Mouse (Mus musculus): ENCODE results near the gene Tldc1. TPM values are rescaled to one million over a fixed set of nuclear protein-coding genes. Genes with fewer than 3 reads are reported as not detected.

Tldc1 gene
- 10 to 100 TPM; 12.5 to 15.9 (median 15.5) TPM for total RNA-seq (2022)

DNA sequence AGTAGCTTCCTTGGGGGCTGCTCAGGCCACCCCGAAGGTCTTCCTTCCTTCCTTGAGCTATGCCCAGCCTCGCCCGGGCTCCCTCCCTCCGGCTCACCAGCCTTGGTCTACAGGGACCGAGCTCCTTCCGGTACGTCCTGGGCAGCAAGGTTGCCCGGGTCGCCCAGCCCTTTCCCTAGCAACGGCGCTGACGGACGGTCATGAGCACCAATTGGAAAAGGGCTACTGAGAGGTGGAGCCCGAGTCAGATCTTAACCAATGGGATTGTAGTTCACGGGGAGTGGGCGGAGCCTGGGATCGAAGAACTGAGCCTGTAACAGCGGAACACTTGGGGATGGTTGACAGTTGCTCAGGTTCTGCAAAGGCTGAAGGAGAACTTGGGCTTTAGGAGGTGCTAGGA lies at the start of gene Tldc1:
Gene Tldc1, minus strand, starts transcription at position 154 of the 400 bp plus-strand sequence.
- peak; percentile 98 to 99 for DNase-seq (ENCODE audit: low spot score in 2 of 2)

DNA sequence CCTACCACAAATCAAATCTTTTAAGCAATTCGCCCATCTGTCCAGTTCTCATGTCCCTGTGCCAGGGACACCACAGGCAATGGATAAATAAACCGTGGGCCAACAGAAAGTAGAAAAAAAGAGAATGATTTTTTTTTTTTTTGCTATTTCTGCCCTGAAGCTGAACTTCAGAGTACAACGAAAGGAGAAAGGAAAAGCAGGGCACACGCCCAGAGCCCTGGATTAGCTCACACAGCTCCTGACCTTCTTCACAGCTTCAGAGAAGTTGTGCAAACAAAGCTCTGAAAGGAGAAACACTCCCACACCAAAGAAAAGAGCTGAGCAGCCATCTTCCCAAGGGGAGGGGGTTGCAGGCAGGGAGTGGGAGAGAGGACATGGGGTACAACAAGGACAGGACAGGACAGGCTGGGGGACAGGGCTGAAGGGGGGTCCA lies 49.5 kb upstream of the Tldc1 start:
- DNase-seq (ENCODE audit: low spot score in 2 of 2), result no peak

DNA sequence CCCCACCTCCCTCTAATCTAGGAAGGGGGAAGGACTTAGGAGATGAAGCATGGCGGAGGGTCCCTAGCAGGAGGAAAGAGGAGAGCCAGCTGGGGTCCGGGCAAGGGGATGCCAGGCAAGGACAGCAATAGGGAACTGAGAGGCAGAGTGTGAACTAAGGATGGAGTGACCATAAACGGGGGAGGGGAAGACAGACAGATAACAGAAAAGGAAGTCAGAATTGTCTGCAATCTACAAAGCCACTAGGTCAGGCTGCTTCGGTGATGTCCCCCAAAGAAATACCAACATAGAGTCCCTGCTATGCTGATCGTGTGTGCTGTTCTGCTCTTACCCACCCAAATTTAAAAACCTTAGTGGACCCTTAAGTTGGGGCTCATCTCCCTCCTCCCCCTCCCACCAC lies 48.8 kb upstream of the Tldc1 start:
- DNase-seq (ENCODE audit: low spot score in 2 of 2), result no peak

DNA sequence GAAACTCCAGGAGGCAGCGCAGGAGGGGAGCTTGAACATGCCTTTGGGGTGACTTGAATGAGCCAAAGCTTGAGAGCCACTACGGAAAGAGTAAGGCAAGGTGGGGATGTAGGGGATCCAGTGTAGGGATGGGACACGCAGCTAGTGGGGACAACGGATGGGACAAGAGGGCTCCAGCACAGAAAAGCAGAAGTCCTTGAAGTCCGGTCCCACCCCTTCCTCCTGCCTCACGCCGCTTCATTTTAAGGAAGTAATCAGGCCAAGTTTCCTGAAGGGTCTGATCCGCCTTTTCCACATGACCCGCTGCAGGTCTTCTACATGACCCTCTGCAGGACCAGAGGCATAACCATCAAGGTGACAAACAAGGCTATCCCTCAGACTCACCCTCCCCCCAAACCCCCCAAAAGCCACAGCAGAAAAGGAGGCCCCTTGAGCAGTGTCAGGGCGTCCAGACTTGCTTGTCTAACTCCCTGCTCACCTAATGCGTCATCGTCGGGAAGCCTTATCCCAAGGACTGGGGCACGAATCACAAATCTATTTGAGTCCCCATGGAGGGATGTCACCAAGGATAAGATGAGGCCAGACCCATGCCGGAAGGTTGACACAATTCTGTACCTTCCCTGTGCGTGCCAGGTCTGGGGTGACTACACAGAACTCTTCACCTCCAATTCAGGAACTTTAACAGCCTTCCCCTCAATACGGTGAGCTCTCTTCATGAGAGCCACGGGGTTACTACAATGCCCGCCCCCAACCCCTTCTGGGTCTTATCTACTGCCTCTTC lies 47.9 kb upstream of the Tldc1 start:
- DNase-seq (ENCODE audit: low spot score in 2 of 2), result no peak

DNA sequence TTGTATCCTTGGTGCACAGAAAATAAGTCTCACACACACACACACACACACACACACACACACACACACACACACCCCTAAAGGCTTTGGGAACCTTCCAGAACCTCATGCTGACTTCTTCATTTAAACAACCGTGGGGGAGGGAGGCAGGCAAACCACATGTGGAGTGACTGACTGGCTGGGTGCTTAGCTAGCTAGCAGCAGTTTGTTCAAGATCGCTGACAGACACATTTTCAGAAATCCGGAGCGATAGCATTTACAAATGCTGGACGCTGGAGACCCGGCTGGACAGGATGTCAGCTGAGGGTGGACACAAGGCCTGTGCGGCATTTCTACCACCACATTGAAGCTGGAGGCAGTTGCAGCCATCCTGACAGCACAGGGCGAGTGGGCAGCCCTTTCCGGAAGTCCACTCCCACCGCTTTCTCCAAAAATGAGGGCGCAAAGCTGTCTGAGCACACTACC lies 46.6 kb upstream of the Tldc1 start:
- no peak for DNase-seq (ENCODE audit: low spot score in 2 of 2)

DNA sequence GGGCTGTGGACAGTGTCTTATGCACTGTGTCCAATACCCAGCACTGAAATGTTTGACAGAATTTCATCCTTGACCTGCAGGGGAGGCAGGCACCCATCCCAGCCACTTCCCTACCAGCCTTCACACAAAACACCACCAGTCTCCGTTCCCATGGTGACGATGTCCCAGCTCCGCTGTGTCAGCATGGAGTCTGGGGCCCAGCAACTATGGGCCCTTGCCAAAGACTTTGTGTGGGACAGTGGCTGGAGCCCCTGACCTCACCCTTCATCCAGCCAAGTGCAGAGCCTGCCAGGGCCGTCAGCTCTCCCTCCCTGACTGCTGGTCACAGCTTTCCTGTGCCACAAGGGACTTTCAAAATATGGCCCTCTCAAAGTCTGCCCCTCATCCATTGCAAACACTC lies 45.9 kb upstream of the Tldc1 start:
- peak in 1 of 2 experiments; percentile 68 for DNase-seq (ENCODE audit: low spot score in 2 of 2)

DNA sequence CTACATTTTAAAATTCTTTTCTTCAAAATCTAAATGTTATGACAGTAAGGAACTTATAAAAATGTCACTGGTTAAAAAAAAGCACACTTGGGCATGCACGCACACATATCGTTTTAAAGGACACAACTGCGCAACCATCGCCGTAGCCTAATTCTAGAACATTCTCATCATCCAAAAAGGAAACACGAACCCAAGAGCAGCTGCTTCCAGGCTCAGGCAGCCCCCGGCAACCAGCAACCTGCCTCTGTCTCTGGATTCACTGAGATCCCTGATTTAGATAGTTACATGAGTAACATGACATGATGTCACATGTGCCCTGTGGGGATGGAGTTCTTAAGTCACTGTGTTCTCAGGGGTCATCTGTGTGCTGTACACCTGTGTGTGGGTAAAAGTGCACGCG lies 45.1 kb upstream of the Tldc1 start:
- DNase-seq (ENCODE audit: low spot score in 2 of 2), result no peak

DNA sequence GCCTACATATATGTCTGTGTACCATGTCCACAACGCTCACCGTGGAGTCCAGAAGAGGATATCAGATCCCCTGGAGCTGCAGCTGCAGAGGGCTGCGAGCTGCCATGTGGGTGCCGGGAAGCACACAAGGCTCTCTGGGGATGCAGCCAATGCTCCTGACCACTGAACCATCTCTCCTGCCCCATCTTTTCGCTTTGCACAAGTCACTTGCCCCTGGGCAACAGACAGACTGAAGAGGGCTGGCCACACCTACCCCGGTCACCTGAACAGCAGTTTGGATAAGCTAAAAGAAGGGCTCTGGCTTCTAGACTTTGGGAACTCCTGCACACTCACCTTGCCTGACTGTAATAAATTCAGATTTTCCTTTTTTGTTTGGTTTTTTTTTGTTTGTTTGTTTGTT lies 43.5 kb upstream of the Tldc1 start:
- no peak for DNase-seq (ENCODE audit: low spot score in 2 of 2)

DNA sequence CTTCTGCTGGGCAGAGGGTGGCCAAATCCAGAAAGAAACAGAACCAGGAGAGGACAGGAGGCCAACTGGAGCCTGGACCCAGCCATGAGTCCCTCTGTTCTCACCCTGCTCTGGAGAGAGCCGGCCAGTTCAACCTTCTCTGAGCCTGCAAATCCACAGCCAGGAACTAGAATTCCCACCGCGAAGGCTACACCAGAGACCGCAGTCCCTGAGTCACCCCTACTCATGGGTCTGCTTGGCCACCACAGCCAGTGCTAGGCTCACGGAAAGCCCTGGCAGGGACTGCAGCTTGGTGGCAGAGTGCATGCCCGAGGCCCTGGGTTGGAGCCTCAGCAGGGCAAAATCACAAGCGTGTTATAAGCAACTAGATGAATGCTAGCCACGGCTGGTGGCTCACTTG lies 41.8 kb upstream of the Tldc1 start:
- DNase-seq (ENCODE audit: low spot score in 2 of 2), result no peak

DNA sequence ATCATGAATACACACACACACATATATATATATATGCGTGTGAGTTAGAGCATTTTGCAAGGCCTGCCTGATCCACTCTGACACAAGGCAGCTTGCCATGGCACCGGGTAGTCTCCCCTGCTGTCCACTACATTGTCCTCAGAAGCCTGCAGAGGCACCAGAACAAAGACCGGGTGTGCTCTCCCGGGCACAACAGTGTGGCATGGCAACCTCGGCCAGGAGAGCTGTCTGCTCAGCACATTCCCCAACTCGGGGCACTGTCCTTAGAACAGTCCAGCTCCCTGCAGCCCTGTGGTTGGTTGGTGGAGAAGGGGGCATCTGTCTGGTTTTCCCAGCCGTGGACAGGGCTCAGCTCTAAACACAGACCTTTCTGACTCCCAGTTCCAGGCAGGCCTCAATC lies 41.1 kb upstream of the Tldc1 start:
- no peak for DNase-seq (ENCODE audit: low spot score in 2 of 2)

DNA sequence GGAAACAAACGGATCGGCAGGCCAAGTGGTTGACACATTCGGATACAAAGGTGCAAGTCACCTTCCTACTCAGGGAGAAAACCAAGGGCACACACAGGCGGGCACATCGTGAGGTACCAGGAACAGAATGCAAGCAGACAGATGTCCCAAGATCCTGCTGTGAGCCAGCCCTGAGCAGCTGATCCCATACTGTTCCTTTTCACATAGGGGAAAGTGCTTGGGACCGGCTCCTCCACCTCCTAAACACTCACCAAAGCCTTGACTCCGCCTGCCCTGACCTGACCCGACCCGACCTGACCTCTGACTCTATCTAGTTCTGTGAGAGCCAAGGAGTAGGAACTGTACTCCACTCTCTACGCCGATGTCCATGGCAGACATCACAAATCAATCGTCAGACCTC lies 39.2 kb upstream of the Tldc1 start:
- no peak for DNase-seq (ENCODE audit: low spot score in 2 of 2)

DNA sequence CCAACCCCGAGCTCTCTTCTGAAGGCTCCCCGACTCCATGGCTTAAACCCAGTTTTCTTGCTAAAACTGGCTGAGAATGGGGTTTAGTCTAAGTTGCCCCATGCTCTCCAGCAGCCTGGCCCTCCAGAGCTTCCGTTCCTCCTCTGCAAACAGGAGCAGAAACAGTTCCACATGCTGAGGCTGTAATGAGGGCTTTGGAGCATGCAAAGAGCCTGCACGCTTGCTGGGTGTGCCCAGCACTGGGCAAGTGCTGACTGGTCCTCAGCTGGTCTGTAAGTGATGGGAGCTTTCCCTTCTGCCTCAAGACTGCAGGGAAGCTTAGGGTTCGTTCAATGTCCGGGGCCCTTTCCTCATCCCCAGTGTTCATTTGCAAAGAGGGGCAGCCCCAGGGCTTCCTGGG lies 38.0 kb upstream of the Tldc1 start:
- DNase-seq (ENCODE audit: low spot score in 2 of 2), result no peak

DNA sequence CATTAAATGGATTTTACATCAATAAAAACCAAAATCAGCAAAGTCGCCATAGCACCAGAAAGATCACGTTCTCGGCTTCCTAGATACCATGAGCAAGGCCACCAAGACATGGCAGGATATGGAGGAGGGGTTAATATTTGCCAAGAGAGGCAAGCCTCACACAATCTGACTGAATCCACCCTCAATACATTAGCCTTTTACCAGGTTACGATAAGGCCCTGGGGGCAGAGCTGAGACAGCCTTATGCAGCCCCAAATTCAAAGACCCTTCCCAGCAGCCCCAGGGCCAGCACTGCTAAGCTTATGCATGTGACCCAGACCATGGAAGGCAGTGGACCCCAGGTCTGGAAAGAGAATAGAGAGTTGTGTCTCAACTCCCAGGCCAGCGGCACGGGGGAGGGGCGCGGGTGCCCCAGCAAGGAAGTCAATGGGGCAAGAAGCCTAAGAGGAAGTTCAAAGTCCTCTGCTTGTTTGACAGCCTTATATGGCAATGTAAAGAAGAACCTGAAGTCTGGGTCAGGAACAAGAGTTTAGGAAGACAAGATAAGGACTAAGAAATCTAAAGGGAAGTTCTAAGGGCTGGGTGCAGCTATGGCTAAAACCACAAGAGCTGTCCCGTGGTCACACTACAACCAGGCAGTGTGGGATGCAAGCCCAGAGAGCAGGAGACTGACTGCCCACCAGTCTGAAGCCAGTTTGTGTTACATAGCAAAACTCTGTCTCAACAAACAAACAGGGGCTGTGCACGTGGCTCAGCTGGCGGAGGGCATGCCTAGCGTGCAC lies 34.6 kb upstream of the Tldc1 start:
- DNase-seq (ENCODE audit: low spot score in 2 of 2), result no peak

DNA sequence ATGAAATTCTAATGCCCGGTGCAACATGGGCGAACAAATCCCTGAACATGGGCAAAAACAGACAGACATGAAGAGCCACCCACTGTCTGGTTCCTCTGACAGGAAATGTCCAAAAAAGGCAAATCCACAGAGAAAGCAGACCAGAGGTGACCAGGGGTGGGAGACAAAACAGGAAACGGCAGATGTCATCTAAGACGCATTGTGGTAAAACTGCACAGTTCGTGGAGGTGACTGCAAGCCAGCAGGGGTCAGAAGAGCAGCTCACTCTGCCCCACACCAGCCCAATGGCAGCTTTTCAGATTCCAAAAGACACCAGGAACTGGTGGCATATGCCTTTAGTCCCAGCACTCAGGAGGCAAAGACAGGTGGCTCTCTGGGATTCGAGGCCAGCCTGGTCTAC lies 33.7 kb upstream of the Tldc1 start:
- no peak for DNase-seq (ENCODE audit: low spot score in 2 of 2)

DNA sequence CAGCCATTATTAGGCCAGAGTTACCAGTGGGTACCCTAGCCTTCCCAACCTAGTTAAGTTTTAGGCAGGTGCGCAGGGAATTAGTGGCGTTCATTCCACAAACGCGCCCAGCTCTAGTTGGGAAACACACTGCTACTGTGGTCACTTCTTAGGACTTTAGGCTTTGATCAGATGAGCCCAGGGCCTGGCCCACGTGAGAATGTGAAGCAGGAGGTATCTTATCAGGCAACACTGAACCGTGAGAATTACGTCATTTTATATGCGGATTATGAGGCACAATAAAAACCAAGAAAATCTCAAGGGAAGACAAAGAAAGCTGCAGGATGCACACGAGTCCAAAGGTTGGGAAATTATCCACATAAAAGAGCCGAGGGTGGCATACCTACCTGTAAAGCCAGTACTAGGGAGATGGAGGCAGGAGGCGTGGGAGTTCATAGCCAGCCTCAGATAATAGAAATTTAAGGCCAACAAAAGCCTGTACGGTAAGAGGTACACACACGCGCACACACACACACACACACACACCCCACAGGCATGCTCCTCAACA lies 32.8 kb upstream of the Tldc1 start:
- no peak for DNase-seq (ENCODE audit: low spot score in 2 of 2)

DNA sequence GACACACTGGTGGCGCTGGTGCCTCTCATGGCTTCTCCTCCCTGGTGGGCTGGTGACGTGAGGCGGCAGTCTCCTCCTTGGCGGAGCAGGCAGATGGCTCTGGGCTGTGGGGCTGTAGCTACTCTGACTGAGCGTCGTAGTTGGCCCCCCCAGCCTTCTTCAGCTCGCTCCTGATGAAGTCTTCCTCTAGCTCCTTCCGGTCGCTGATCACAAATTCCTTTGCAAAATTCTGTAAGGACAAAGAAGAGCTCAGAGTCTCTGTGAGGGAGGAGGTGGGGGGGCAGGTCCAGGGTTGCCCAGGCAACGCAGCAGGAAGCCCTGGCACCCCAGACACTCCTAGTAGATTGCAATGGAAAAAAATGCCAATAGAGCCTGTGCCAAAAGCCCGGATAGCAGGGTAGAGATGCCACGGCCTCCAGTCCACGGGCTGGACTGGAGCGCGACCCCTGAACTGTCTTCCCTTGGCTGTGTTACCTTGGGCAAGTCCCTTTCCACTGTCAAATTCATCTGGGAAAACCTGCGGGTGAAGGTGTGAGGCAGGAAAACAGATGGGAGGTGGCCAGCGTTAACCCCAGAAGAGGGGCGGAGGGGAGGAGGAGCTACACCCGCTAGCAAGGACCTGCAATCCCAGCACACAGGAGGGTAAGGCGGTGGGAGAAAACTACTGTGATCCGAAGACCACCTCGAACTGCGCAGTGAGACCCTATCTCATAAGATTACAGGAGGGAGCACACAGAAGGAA lies 32.1 kb upstream of the Tldc1 start:
- peak in 1 of 2 experiments; percentile 50 for DNase-seq (ENCODE audit: low spot score in 2 of 2)

DNA sequence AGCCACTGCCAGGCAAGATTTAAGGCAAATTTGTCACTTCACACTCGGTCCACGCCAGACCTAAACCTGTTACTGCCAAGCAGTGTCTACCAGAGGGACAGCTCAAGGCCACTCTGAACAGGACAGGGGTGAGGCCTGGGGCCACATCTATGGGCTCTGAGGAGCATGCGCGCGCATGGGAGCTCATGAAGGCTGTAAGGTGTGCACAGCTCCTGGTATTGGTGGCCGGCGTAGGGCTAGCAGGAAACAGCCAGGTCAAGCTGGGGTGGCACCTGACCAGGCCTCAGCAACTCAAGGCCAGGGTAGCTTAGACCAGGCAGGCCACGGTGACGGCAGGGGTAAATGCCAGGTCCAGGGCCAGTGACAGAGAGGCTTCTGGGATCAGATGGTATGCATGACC lies 31.4 kb upstream of the Tldc1 start:
- DNase-seq (ENCODE audit: low spot score in 2 of 2), result no peak

DNA sequence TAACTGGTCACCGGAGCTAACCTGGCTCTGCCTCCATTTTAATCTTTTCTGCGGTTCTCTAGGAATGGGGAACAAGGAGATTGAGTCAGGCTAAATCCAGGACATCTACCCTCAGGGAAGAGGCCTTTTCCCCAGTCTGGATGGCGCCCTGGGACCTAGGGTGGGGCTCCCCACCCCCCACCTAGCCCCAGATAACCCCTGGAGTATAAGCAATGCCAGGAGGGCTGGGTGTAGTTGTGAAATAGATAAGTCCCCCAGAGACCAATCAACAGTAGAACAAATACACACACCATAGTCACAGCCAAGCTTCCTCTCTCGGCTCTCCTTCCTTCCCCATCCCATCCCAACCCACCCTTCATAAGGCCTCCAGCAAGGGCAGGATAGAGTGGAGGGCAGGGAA lies 29.5 kb upstream of the Tldc1 start:
- no peak for DNase-seq (ENCODE audit: low spot score in 2 of 2)

DNA sequence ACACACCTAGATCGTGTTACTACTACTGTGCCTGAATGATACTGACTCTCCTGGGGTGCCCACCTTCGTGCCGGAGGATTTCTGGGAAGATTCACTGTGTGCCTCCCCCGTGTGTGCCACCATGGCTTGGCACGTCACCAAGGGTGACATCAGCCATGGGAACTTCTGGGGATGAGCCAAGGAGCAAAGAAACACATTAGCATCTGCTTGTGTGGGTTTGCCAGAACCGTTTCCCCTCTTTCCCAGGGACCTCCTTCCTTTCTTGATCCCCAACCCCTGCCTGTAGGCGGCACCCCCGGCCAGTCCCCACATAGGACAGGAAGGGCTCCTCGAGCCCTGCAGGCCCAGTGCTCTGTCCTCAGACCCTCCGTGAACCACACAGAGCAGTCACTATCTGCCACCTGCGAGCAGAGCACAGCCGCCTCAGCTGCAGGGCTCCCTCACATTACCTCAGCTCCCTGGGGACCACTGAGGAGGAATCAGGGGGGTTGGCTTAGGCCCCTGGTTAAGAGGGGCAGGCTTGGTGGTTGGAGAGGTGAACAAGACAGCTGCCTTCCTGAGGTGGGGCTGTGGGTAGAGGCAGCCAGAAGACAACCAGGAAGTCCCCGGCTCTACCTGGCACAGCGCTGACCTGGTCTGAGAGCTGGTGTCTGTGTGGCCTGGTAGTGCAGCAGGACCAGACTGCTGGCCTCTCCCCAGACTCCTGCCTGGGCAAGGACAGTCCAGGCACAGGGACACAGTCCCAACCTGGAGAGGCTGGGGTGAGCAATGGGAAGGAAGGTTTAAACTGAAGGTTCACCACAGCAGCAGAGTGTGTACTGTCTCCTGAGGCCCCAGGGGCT lies 28.4 kb upstream of the Tldc1 start:
- DNase-seq (ENCODE audit: low spot score in 2 of 2), result peak; percentile 79 to 85

DNA sequence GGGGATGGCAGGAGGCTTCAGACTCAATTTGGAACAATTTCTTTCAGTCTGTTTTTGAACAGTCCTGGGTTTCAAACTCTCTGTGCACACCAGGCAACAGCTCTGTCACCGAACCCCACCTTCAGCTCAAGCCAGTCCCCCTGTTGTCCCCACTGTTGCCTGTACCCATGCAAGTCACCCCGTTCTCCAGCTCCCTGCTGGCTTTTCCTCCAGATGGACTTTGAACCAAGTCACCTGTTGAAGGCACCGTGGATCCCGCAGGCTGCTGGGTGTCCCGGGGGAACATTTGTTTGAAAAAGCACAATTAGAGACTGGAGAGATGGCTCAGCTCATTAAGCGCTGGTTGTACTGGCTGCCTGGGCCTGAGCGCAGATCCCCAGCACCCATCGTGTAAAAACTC lies 27.1 kb upstream of the Tldc1 start:
- no peak for DNase-seq (ENCODE audit: low spot score in 2 of 2)

DNA sequence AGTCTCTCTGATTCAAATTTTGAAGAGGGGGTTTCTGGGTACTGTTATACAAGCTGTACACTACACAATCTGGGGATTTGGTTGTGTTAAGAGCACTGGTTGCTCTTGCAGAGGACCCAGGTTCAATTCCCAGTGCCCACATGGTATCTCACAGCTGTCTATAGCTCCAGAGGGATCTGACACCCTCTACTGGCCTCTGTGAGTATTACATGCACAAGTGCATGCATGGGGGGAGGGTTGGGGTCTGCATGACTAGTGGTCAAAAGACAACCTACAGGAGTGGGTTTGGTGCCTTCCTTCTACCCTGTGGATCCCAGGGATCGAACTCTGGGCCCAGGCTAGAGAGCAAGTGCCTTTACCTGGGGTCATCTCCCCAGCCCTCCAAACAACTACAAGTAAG lies 24.4 kb upstream of the Tldc1 start:
- no peak for DNase-seq (ENCODE audit: low spot score in 2 of 2)
